Mouse (Mus musculus): ENCODE measurements at regions not wholly inside any gene's neighbourhood (a gene's known extent, or its start where the extent isn't known, plus 50 kb on each side); places are given as distances from the start of the nearest gene placed in this dataset.

- no peak for ATAC-seq
- no peaks in the 10 kb centered on the region for H3K27me3 ChIP-seq
- POLR2A ChIA-PET, result no interaction called here
- no peak for TF ChIP-seq CTCF (IDR thresholded peaks at IDR 0.05)
- DNase-seq (ENCODE audit: low read depth, low spot score), result no peak
- CTCF ChIA-PET, result no interaction called here
- in situ Hi-C loops (cut with MboI; ENCODE audit: low pct_unique_long_range_greater_than_20kb), result no loop called here
Observed at GRCm38 (mm10) chr13:101274470-101275141, 441.4 kb upstream of the Slc30a5 start.

- ATAC-seq (no peak), DNase-seq (ENCODE audit: low read depth, low spot score) (no peak)
- CTCF ChIA-PET, result interaction anchor here (1.4 kb wide), 1 partner anchor 12 kb away, joined by 3 read pairs; no protein-coding TSS in a partner anchor
- in situ Hi-C loops (cut with MboI; ENCODE audit: low pct_unique_long_range_greater_than_20kb), result no loop called here
- TF ChIP-seq CTCF (IDR thresholded peaks at IDR 0.05), result no peak
- POLR2A ChIA-PET, result no interaction called here
- H3K27me3 ChIP-seq, result no peaks in the 10 kb centered on the region
Observed at GRCm38 (mm10) chr13:101273321-101273720, 440.1 kb upstream of the Slc30a5 start.

GRCm38 (mm10) chr13:101253698-101254468 lies 420.7 kb upstream of the Slc30a5 start:
- no peaks in the 10 kb centered on the region for H3K27me3 ChIP-seq
- ChIA-PET CTCF (no interaction called here), POLR2A (no interaction called here)
- ATAC-seq (no peak), DNase-seq (ENCODE audit: low read depth, low spot score) (no peak)
- in situ Hi-C loops (cut with MboI; ENCODE audit: low pct_unique_long_range_greater_than_20kb), result no loop called here
- TF ChIP-seq CTCF (IDR thresholded peaks at IDR 0.05), result no peak

GRCm38 (mm10) chr13:101249369-101249768 lies 416.1 kb upstream of the Slc30a5 start:
- ChIA-PET POLR2A (no interaction called here), CTCF (interaction anchor here (0.9 kb wide), 1 partner anchor 18 kb away, joined by 3 read pairs; no protein-coding TSS in a partner anchor)
- no peaks in the 10 kb centered on the region for H3K27me3 ChIP-seq
- no peak for TF ChIP-seq CTCF (IDR thresholded peaks at IDR 0.05)
- ATAC-seq (no peak), DNase-seq (ENCODE audit: low read depth, low spot score) (no peak)
- in situ Hi-C loops (cut with MboI; ENCODE audit: low pct_unique_long_range_greater_than_20kb), result no loop called here

- CTCF ChIA-PET, result no interaction called here
- H3K27me3 ChIP-seq, result no peaks in the 10 kb centered on the region
- DNase-seq (ENCODE audit: low read depth, low spot score) (peak; percentile 56), ATAC-seq (peak; percentile 57)
- POLR2A ChIA-PET, result no interaction called here
- in situ Hi-C loops (cut with MboI; ENCODE audit: low pct_unique_long_range_greater_than_20kb), result no loop called here
- TF ChIP-seq CTCF (IDR thresholded peaks at IDR 0.05), result no peak
Observed at GRCm38 (mm10) chr13:101244326-101244725, 411.1 kb upstream of the Slc30a5 start.

- in situ Hi-C loops (cut with MboI; ENCODE audit: low pct_unique_long_range_greater_than_20kb), result no loop called here
- DNase-seq (ENCODE audit: low read depth, low spot score), result no peak
- ChIA-PET POLR2A (no interaction called here), CTCF (no interaction called here)
- no peaks in the 10 kb centered on the region for H3K27me3 ChIP-seq
- ATAC-seq, result no peak
- no peak for TF ChIP-seq CTCF (IDR thresholded peaks at IDR 0.05)
Observed at GRCm38 (mm10) chr13:101238860-101239259, 405.6 kb upstream of the Slc30a5 start.

- in situ Hi-C loops (cut with MboI; ENCODE audit: low pct_unique_long_range_greater_than_20kb), result no loop called here
- CTCF ChIA-PET, result interaction anchor here (1.0 kb wide), 1 partner anchor 11 kb away, joined by 4 read pairs; no protein-coding TSS in a partner anchor
- POLR2A ChIA-PET, result no interaction called here
- TF ChIP-seq CTCF (IDR thresholded peaks at IDR 0.05), result no peak
- no peak for DNase-seq (ENCODE audit: low read depth, low spot score)
- ATAC-seq, result no peak
- H3K27me3 ChIP-seq, result no peaks in the 10 kb centered on the region
Observed at GRCm38 (mm10) chr13:101237035-101237434, 403.8 kb upstream of the Slc30a5 start.

- POLR2A ChIA-PET, result no interaction called here
- CTCF ChIA-PET, result interaction anchor here (1.0 to 1.4 kb wide), 2 partner anchors 10 to 15 kb away, joined by 3 to 4 read pairs; no protein-coding TSS in a partner anchor
- DNase-seq (ENCODE audit: low read depth, low spot score), result no peak
- in situ Hi-C loops (cut with MboI; ENCODE audit: low pct_unique_long_range_greater_than_20kb), result no loop called here
- no peak for ATAC-seq
- TF ChIP-seq CTCF (IDR thresholded peaks at IDR 0.05), result no peak
- H3K27me3 ChIP-seq, result no peaks in the 10 kb centered on the region
Observed at GRCm38 (mm10) chr13:101235846-101236245, 402.6 kb upstream of the Slc30a5 start.

GRCm38 (mm10) chr13:101235110-101235509 lies 401.9 kb upstream of the Slc30a5 start:
- no peak for TF ChIP-seq CTCF (IDR thresholded peaks at IDR 0.05)
- DNase-seq (ENCODE audit: low read depth, low spot score), result no peak
- CTCF ChIA-PET, result interaction anchor here (1.4 kb wide), 1 partner anchor 14 kb away, joined by 3 read pairs; no protein-coding TSS in a partner anchor
- ATAC-seq, result no peak
- POLR2A ChIA-PET, result interaction anchor here (0.6 kb wide), 1 partner anchor 167 kb away, joined by 3 read pairs; no protein-coding TSS in a partner anchor
- in situ Hi-C loops (cut with MboI; ENCODE audit: low pct_unique_long_range_greater_than_20kb), result no loop called here
- H3K27me3 ChIP-seq, result no peaks in the 10 kb centered on the region

- in situ Hi-C loops (cut with MboI; ENCODE audit: low pct_unique_long_range_greater_than_20kb), result no loop called here
- ATAC-seq (no peak), DNase-seq (ENCODE audit: low read depth, low spot score) (no peak)
- ChIA-PET CTCF (interaction anchor here (1.4 kb wide), 1 partner anchor 14 kb away, joined by 3 read pairs; no protein-coding TSS in a partner anchor), POLR2A (no interaction called here)
- no peak for TF ChIP-seq CTCF (IDR thresholded peaks at IDR 0.05)
- H3K27me3 ChIP-seq, result no peaks in the 10 kb centered on the region
Observed at GRCm38 (mm10) chr13:101234550-101234949, 401.3 kb upstream of the Slc30a5 start.

GRCm38 (mm10) chr13:101233843-101234281 lies 400.6 kb upstream of the Slc30a5 start:
- H3K27me3 ChIP-seq, result no peaks in the 10 kb centered on the region
- ChIA-PET CTCF (interaction anchor here (1.5 kb wide), 1 partner anchor 8 kb away, joined by 4 read pairs; no protein-coding TSS in a partner anchor), POLR2A (no interaction called here)
- DNase-seq (ENCODE audit: low read depth, low spot score) (no peak), ATAC-seq (no peak)
- TF ChIP-seq CTCF (IDR thresholded peaks at IDR 0.05), result no peak
- in situ Hi-C loops (cut with MboI; ENCODE audit: low pct_unique_long_range_greater_than_20kb), result no loop called here

Data from Patski (cell line).